Mouse (Mus musculus): ENCODE data around the gene Ung. TPM values are rescaled to one million over a fixed set of nuclear protein-coding genes. Genes with fewer than 3 reads are reported as not detected.

Gene Ung
- polyA plus RNA-seq, 1 experiment from 2014 or later: 44.6 TPM

- Histone ChIP-seq H3K36me3 (ENCODE audit: control insufficient read depth, insufficient read depth, low read length) (peaks cover 36% of the 10 kb centered on the region), H3K4me3 (ENCODE audit: low read length) (no peak overlapping the region), H3K27ac (ENCODE audit: low read depth, low read length) (peak overlapping the region; percentile 52; the same call in 1 of the 2 replicates), H3K27me3 (ENCODE audit: control insufficient read depth, insufficient read depth, low read length) (no peaks in the 10 kb centered on the region), H3K4me2 (replicated peaks; ENCODE audit: low read depth, low read length) (no peak overlapping the region), H3K9me3 (ENCODE audit: control insufficient read depth, low read length) (no peaks in the 10 kb centered on the region), H3K4me1 (ENCODE audit: control insufficient read depth, insufficient read depth, low read length) (peaks cover 11% of the 10 kb centered on the region; the same call in 1 of the 2 replicates), H3K9ac (ENCODE audit: low read depth, low read length) (no peak overlapping the region)
- WGBS: 64% methylated on average over 21 of the region's 21 CpGs
- no peak for ATAC-seq (ENCODE audit: low FRiP score, low TSS enrichment)
These were observed 8.3 kb downstream of the Ung start for GRCm38 (mm10) chr5:114138277-114139164.

GRCm38 (mm10) chr5:114139175-114139574 lies 9.0 kb downstream of the Ung start:
- Histone ChIP-seq H3K4me1 (ENCODE audit: control insufficient read depth, insufficient read depth, low read length) (peaks cover 11% of the 10 kb centered on the region; the same call in 1 of the 2 replicates), H3K4me3 (ENCODE audit: low read length) (no peak overlapping the region), H3K27ac (ENCODE audit: low read depth, low read length) (peak overlapping the region; percentile 52; the same call in 1 of the 2 replicates), H3K9ac (ENCODE audit: low read depth, low read length) (no peak overlapping the region), H3K9me3 (ENCODE audit: control insufficient read depth, low read length) (no peaks in the 10 kb centered on the region), H3K36me3 (ENCODE audit: control insufficient read depth, insufficient read depth, low read length) (peaks cover 30% of the 10 kb centered on the region), H3K4me2 (replicated peaks; ENCODE audit: low read depth, low read length) (no peak overlapping the region), H3K27me3 (ENCODE audit: control insufficient read depth, insufficient read depth, low read length) (no peaks in the 10 kb centered on the region)
- 0 out of 2 replicates have a peak, but pooled peaks have one; percentile 26 for ATAC-seq (ENCODE audit: low FRiP score, low TSS enrichment)
- WGBS: 37% methylated on average over 9 of the region's 9 CpGs

- Histone ChIP-seq H3K4me3 (ENCODE audit: low read length) (no peak within 1 kb of the TSS), H3K27ac (ENCODE audit: low read depth, low read length) (0 out of 2 replicates have a peak within 1 kb of the TSS, but pooled peaks have one; percentile 0), H3K36me3 (ENCODE audit: control insufficient read depth, insufficient read depth, low read length) (no peaks in the 10 kb centered on the region), H3K27me3 (ENCODE audit: control insufficient read depth, insufficient read depth, low read length) (no peaks in the 10 kb centered on the region), H3K9me3 (ENCODE audit: control insufficient read depth, low read length) (0 out of 2 replicates have a peak, but pooled peaks cover 3% of the 10 kb centered on the region), H3K9ac (ENCODE audit: low read depth, low read length) (no peak within 1 kb of the TSS), H3K4me1 (ENCODE audit: control insufficient read depth, insufficient read depth, low read length) (peaks cover 10% of the 10 kb centered on the region; the same call in 1 of the 2 replicates), H3K4me2 (replicated peaks; ENCODE audit: low read depth, low read length) (no peak within 1 kb of the TSS)
- no peak for ATAC-seq (ENCODE audit: low FRiP score, low TSS enrichment)
- WGBS: 37% methylated on average over 19 of the region's 19 CpGs
These were observed 16.1 kb downstream of the Ung start, which contains the start of gene Acacb for GRCm38 (mm10) chr5:114146028-114146888. TSS of gene Acacb (plus strand) at chr5:114146535.

- no peaks in the 10 kb centered on the region for H3K36me3 ChIP-seq (ENCODE audit: control insufficient read depth, insufficient read depth, low read length)
- no peak overlapping the region for H3K9ac ChIP-seq (ENCODE audit: low read depth, low read length)
- 0 out of 2 replicates have a peak, but pooled peaks cover 3% of the 10 kb centered on the region for H3K9me3 ChIP-seq (ENCODE audit: control insufficient read depth, low read length)
- ATAC-seq (ENCODE audit: low FRiP score, low TSS enrichment): no peak
- H3K27me3 ChIP-seq (ENCODE audit: control insufficient read depth, insufficient read depth, low read length): no peaks in the 10 kb centered on the region
- no peak overlapping the region for H3K27ac ChIP-seq (ENCODE audit: low read depth, low read length)
- 78% methylated on average over 14 of the region's 14 CpGs for WGBS
- no peak overlapping the region for H3K4me3 ChIP-seq (ENCODE audit: low read length)
- no peak overlapping the region for H3K4me2 ChIP-seq (replicated peaks; ENCODE audit: low read depth, low read length)
- peaks cover 10% of the 10 kb centered on the region; the same call in 1 of the 2 replicates for H3K4me1 ChIP-seq (ENCODE audit: control insufficient read depth, insufficient read depth, low read length)
These were observed 17.1 kb downstream of the Ung start for GRCm38 (mm10) chr5:114147043-114147972.

GRCm38 (mm10) chr5:114152359-114153092 lies 22.3 kb downstream of the Ung start:
- H3K4me2 ChIP-seq (replicated peaks; ENCODE audit: low read depth, low read length): no peak overlapping the region
- H3K4me1 ChIP-seq (ENCODE audit: control insufficient read depth, insufficient read depth, low read length): no peaks in the 10 kb centered on the region
- no peak for ATAC-seq (ENCODE audit: low FRiP score, low TSS enrichment)
- H3K27ac ChIP-seq (ENCODE audit: low read depth, low read length): no peak overlapping the region
- no peaks in the 10 kb centered on the region for H3K36me3 ChIP-seq (ENCODE audit: control insufficient read depth, insufficient read depth, low read length)
- H3K9me3 ChIP-seq (ENCODE audit: control insufficient read depth, low read length): 0 out of 2 replicates have a peak, but pooled peaks cover 3% of the 10 kb centered on the region
- no peaks in the 10 kb centered on the region for H3K27me3 ChIP-seq (ENCODE audit: control insufficient read depth, insufficient read depth, low read length)
- WGBS: 81% methylated on average over 12 of the region's 12 CpGs
- no peak overlapping the region for H3K9ac ChIP-seq (ENCODE audit: low read depth, low read length)
- H3K4me3 ChIP-seq (ENCODE audit: low read length): no peak overlapping the region

GRCm38 (mm10) chr5:114153490-114153889 lies 23.3 kb downstream of the Ung start:
- Histone ChIP-seq H3K4me3 (ENCODE audit: low read length) (peak overlapping the region; percentile 31), H3K27me3 (ENCODE audit: control insufficient read depth, insufficient read depth, low read length) (no peaks in the 10 kb centered on the region), H3K36me3 (ENCODE audit: control insufficient read depth, insufficient read depth, low read length) (no peaks in the 10 kb centered on the region), H3K9ac (ENCODE audit: low read depth, low read length) (no peak overlapping the region), H3K9me3 (ENCODE audit: control insufficient read depth, low read length) (0 out of 2 replicates have a peak, but pooled peaks cover 3% of the 10 kb centered on the region), H3K4me2 (replicated peaks; ENCODE audit: low read depth, low read length) (peak overlapping the region; percentile 36), H3K27ac (ENCODE audit: low read depth, low read length) (no peak overlapping the region), H3K4me1 (ENCODE audit: control insufficient read depth, insufficient read depth, low read length) (no peaks in the 10 kb centered on the region)
- ATAC-seq (ENCODE audit: low FRiP score, low TSS enrichment): 0 out of 2 replicates have a peak, but pooled peaks have one; percentile 44
- WGBS: 8% methylated on average over 12 of the region's 12 CpGs

GRCm38 (mm10) chr5:114154765-114155164 lies 24.6 kb downstream of the Ung start:
- Histone ChIP-seq H3K9ac (ENCODE audit: low read depth, low read length) (no peak overlapping the region), H3K4me1 (ENCODE audit: control insufficient read depth, insufficient read depth, low read length) (no peaks in the 10 kb centered on the region), H3K4me3 (ENCODE audit: low read length) (no peak overlapping the region), H3K27ac (ENCODE audit: low read depth, low read length) (no peak overlapping the region), H3K4me2 (replicated peaks; ENCODE audit: low read depth, low read length) (no peak overlapping the region), H3K27me3 (ENCODE audit: control insufficient read depth, insufficient read depth, low read length) (no peaks in the 10 kb centered on the region), H3K36me3 (ENCODE audit: control insufficient read depth, insufficient read depth, low read length) (no peaks in the 10 kb centered on the region), H3K9me3 (ENCODE audit: control insufficient read depth, low read length) (no peaks in the 10 kb centered on the region)
- no peak for ATAC-seq (ENCODE audit: low FRiP score, low TSS enrichment)
- 82% methylated on average over 5 of the region's 5 CpGs for WGBS

Data from kidney, embryonic 14.5 days (tissue).